Mouse (Mus musculus): ENCODE measurements around the gene Dclk1.

- TF ChIP-seq POLR2A (IDR thresholded peaks at IDR 0.05; ENCODE audit: low read depth, low read length) (no peak), CTCF (conservative IDR thresholded peaks at IDR 0.05; ENCODE audit: insufficient read depth, insufficient read length, low read depth, low read length) (no peak)
Measured at GRCm38 (mm10) chr3:55367166-55367565, 125.0 kb downstream of the Dclk1 start.

Data from kidney, adult 2 months (tissue).